Mouse (Mus musculus) gonadal fat pad, adult 2 months (tissue): ENCODE results near the gene Guca1b. TPM values are rescaled to one million over a fixed set of nuclear protein-coding genes. Genes with fewer than 3 reads are reported as not detected.
"Not testable (repeated sequence)": the region's sequence is repeated elsewhere in the genome, so short reads cannot be mapped to it uniquely, and the experiment has no call there.

Source experiments
- DNase-seq: peaks from one replicate; pipeline ENCODE4 v3.0.0-alpha.2; 2012; ENCODE audit warnings: low read depth
- polyA plus RNA-seq: library from polyadenylated mRNA; depleted of rRNA; stranded (reverse); fragments of >200 nt; gene quantifications from 2 replicates; pipeline ENCODE4 v1.2.3, GENCODE M21; 2012; rRNA removed

The Guca1b gene
- polyA plus RNA-seq, 1 experiment, result 0.65 TPM

DNA sequence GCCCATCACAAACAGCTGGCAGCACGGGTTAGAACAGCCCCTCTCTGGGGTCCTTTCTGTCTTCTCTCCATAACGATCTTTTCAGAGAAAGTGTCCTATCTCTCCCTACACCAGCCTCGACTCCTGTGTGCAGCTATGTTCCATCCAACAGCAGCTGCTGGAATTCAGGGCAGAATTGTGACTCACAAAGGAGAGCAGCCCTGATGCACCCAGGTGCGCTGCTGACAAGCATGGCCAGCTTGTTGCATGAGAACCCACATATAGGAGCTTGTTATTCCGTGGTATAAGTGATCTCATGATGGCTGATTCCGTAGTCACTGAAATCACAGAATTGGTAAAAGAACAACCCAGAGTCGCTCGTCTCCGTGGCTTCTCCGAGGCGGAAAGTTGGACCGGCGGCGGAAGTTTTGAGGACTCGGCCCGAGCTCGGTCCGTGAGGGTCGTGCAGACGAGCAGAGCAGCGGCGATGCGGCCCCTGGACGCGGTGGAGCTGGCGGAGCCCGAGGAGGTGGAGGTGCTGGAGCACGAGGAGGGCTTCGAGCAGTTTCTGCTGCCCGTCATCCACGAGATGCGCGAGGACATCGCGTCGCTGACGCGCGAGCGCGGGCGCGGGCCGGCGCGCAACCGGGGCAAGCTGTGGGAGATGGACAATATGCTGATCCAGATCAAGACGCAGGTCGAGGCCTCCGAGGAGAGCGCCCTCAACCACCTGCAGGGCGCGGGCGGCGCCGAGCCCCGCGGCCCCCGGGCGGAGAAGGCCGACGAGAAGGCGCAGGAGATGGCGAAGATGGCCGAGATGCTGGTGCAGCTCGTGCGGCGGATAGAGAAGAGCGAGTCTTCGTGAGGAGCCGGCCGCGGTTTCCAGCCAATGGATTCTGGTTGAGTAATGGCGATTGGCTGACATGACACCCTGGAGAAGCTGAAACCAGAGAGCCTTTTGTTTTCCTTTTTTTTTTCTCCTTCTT is 25.0 kb downstream of the Guca1b start:
- DNase-seq, result not testable (repeated sequence)

DNA sequence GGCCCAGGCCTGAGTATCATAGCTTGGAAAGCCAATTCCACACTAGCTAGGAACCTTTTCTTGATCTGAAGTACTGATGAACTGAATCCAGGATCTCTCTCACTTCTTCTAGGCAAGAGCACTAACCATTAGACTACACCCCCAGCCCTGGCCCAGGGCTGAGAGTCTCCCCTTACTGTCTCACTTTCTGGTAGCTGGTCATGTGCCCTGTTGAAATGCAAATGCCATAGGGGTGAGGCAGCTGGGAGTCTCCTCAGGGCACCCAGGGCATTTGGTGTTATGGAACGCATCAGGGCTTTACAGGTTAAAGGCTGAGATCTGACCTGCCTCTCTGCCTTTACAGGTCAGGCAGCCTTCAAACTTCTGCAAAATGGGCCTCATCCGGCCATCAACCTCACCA is 35.0 kb downstream of the Guca1b start:
- DNase-seq, result no peak

DNA sequence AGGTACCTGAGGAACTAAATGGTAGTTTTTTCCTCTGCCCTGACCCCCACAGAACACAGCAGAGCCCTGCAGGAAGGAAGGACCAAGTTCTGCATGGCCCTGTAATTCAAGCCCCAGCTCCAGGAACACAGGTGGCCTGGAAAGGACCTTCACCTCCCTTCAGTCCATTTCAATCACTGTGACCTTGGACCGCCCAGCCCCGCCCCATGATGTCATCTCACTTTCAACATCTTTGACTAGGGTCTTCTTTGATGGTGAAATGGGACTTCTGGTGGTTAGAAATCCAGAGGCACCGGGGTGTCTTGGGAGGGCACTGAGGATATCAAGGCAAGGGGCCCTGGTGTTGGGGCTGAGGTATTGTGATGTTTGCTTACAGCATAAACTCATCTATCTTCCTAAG is 36.4 kb downstream of the Guca1b start:
- no peak for DNase-seq

DNA sequence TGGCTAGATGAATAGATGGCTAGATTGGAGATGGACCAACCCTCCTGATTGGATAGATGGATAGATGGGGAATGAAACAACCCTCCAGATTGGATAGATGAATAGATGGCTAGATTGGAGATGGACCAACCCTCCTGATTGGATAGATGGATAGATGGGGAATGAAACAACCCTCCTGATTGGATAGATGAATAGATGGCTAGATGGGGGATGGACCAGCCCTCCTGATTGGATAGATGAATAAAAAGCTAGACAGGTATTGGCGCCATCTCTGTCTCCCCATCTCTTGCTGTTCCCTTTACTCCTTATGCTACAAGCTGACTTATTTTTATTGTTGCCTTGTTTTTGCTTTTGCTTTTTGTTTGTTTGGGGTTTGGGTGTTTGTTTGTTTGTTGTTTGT is 37.4 kb downstream of the Guca1b start:
- DNase-seq, result not testable (repeated sequence)

DNA sequence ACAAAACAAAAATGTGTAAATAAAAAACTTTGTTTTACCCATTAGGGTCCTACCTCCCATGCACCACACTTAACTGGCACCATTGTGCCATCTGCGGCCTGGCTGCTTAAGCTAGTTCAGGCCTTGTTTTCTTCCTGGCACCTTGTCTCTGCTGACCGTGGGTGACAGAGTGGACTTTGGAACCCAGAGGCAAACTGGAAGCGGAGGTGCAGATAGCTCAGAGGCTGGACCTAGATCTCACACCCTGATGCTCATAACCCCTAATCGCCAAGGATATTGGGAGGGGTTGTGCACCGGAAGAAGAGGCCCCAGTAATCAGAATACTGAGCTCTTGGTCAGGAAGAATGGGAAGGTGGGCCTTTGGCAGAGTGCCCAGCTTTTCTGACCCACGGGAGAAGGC is 39.0 kb downstream of the Guca1b start:
- DNase-seq, result no peak

DNA sequence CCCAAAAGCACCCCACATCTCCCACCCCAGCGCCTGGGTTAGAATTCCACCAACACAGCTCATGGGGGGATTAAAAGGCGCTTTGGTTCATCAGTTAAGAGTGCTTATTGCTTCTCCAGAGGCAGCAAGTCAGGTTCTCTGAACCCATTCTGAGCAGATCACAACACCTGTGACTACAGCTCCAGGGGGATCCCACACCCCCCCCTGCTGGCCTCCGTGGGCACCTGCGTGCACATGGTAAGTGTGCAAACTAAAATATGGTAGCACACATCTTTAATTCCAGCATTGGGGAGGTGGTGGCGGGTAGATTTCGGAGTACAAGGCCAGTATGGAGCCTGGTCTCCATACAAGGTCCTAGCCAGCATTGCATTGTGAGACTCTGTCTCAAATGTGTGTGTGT is 42.1 kb downstream of the Guca1b start:
- DNase-seq, result no peak

DNA sequence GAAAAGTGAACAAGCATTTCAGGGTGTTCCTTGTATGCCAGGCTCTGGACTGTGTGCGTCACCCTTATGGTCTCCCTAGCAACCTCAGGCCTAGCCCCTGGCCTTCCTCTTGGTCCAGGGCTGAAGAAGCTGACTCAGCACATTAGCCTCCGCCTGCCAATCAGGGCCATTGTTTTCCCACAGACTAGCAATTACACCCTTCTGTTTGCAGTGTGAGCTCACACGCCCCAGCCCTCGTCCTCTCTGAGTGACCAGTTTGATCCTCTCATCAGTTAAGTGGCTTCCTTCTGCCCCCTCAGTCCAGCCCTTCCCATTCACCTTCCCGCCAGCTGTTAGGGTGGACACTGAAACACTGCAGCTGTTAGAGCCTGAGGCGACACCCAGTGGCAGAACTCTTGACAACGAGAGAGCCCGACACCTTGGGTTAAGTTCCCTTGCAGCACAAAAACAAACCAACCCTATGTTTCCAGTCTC is 43.7 kb downstream of the Guca1b start:
- no peak for DNase-seq

DNA sequence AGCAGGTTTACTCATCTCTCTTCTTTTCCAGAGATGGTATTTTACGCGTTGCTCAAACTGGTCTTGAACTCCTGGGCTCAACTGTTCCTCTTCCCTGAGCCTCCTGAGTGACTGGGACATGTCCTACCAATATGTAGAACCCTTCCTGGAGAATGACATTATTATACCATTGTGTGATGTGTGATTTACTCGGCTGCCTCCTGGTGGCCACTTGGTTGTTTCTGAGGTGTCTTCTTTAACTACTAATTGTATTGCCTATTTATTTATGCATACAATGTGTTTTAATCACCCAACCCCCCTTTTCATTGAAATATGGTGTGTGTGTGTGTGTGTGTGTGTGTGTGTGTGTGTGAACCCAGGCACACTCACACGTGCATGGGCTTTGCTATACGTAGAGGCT is 45.6 kb downstream of the Guca1b start:
- no peak for DNase-seq

DNA sequence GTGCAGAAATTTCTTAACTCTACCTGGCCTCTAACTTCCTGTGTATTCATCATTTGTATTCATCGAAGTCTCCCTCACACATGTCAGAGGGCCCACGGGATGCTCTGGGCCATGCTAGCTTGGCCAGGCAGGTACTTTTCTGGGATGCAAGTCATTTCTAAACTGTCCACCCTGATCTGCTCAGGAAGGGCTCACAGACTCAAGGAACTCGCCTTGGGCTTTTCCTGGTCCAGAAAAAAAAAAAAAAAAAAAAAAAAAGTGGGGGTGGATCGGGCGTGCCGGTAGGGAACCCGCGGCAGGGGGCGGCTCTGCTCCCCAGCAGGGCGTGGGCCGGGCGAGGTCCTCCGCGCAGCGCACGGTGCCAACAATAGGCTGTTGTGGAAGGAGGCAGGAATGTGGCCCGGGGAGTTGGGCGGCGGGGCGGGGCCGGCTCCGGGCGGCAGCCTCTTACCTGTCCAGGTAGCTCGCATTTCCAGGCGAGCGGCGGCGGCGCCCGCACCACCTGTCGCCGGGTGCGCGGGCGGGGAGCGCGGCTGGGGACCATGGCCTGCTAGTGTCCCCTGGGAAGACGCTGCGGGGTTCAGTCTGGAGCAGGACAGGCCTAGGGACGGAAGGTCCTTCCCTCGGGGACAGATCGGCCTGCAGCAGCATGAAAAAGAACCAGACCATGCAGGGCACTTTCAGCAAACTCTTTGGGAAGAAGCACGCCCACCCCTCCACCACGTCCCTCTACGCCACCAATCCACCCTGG is 51.1 kb downstream of the Guca1b start, which contains the start of gene AI661453:
Gene AI661453, plus strand, starts transcription at position 460 of the 751 bp plus-strand sequence.
- no peak for DNase-seq

DNA sequence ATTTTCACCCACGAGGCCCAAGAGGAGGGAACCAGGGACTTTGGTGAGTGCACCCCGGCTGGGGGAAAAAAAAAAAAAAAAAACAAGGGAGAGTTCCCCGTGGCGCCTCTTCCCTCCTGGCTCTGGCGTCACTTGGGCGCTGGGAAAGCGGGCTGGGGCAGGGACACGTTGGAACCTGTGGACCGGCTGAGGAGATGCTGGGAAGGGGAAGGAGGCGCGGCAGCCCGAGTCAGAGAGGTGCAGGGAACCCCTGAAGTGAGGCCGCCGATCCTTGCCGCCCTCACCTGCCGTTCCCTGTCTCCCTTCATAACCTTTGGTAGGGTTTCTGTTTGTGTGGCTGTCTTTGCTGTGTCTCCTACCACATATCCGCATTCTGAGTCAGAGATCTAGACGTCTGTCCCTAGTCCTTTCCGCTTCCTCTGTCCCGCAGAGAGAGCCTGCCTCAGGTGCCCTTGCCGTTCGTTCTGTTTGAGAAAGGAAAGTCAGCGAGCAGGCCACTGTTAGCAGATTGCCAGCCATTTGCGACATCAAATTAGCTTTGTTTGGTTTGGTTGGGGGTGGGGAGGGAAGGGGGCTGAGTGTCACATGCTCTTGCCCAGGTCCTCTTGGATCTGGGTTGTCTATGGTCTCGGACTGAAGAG is 51.8 kb downstream of the Guca1b start, which contains the start of gene 1700001C19Rik:
Gene 1700001C19Rik, minus strand, starts transcription at position 470 of the 641 bp plus-strand sequence.
- DNase-seq, result no peak

DNA sequence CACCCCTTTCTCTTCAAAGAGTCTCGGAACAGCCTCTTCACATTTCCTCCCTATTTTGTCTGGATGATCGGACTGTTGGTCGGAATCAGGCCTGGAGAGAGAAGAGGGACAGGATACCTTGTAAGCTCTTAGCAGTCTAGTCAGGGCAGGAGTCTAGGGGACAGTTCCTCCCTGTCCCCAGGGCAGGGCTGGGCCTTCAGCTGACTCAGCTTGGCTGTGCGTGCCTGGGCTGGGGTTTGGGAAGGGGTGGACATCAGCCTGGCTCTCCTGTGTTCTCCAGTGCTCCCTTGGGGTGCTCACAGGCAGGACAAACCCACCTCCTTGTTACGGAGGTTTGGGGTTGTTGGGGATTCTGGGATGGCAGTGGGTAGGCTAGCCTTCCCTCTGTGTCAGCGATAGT is 53.4 kb downstream of the Guca1b start:
- DNase-seq, result no peak

DNA sequence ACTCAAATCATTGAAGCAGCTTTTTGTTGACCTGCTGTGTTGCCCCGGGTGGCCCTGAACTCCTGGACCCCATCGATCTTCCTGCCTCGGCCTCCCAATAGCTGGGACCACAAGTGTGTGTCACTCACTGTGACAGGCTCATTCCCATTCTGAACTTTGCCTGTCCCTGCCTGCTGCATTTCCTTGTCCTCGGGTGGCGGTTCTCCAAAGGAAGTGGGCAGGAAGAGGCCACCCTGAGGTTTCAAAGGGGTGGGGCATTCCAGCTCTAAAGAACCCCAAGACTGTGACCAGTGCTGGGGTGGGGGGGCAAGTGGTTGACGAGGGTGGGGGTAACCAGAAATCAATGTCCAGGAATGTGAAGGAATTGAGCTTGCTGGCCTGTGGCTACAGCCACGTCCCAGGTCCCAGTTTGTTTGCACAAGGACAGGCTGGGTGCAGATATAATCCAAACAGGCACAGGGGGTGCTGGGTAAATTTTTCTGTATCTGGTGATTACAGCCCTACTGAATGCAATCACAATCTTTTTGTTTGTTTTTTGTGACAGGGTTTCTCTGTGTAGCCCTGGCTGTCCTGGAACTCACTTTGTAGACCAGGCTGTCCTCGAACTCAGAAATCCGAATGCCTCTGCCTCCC is 54.3 kb downstream of the Guca1b start:
- DNase-seq, result no peak

DNA sequence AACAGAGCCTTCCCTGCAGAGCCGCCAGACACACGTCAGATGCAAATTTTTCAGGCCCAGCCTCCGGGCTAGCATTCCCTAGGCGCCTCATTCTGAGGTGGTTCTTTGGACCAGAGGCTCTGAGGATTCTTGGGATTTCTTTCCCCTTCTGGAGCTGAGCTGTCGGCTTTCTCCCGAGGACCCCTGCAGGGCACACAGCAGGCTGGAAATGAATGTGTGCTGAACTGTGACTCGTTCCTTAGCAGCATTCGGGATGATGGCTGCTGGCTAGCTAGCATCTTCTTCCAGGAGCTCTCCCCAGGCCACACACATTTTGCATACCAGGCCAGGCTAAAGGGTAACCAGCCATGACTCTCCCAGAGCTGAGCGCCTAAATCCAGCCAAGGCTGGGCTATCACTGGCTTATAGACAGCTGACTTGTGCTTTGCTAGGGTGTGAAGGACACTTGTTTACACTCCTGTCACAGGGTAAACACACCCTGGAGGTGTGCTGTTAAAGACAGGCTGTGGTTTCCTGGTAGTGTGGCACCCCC is 55.2 kb downstream of the Guca1b start:
- DNase-seq, result no peak

DNA sequence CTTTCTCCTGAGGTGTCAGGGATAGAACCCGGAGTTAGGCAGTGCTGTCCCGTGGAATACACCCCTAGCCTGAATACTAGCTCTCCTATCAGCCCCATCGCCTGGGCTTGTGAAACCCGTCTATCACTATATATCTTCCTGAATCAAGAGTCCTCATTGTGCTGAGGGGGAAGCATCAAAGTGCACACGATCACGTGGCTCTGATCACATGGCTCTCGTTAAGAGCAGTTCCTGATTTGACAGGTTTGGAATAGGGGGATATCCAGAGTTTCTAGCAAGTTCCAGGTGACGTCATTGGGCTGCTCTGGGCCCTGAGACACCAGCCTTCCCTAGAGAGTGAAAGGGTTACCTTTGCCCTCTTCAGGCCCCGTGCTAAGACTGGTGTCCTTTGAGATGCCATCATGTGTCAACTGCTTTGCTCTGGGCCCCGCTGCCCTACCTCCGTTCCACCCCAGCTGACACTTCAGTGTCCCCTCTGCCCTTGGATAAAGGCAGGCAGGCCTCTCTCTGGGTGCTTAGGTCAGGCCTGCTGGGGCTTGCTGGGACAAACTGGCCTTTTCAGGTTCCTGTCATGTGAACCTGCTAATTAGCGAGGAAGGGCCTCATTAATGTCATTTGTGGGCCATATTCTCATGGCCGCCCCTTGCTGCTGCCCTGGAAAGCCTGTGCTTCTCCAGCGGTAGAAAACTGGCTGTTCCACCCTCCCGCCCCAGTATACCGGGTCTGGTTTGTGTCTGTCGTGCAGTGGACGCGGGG is 56.3 kb downstream of the Guca1b start:
- DNase-seq, result no peak

DNA sequence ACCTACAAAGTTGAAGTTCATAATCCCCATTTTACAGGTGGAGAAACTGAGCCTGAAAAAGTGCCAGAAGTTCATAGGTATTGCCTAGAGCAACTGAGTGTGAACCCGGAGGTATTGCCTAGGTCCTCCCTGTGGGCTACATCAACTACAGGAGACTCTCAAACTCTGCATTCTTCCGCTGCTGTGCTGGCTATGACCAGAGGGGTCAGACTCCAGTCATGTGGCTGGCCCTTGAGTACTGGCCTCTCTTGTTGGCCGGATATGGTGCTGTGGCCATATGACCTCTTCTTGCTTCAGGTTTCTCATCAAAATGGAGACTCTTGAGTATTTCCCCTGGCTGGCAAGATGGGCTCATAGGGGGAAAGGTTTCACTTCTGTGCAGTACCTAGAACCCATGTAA is 57.1 kb downstream of the Guca1b start:
- DNase-seq, result no peak

Other genes with a start within 250 kb of the Guca1b start
- gene Mrps10, start 16.5 kb upstream of the Guca1b start, polyA plus RNA-seq, result 28.8 and 28.9 TPM in 2 replicates
- 1.4 and 1.6 TPM in 2 replicates for gene Guca1a, start 15.2 kb downstream of the Guca1b start, polyA plus RNA-seq
- gene AI661453, start 51.2 kb downstream of the Guca1b start, polyA plus RNA-seq, result 1.6 and 1.8 TPM in 2 replicates
- gene 1700001C19Rik, start 52.0 kb downstream of the Guca1b start, polyA plus RNA-seq, result 3.9 and 4.3 TPM in 2 replicates
- 22.7 and 23.1 TPM in 2 replicates for gene Taf8, start 116.9 kb downstream of the Guca1b start, polyA plus RNA-seq
- gene Ccnd3, start 119.7 kb downstream of the Guca1b start, polyA plus RNA-seq, result 164 and 194 TPM in 2 replicates
- gene Bysl, start 226.1 kb downstream of the Guca1b start, polyA plus RNA-seq, result 9.5 and 9.8 TPM in 2 replicates
- gene Med20, start 226.2 kb downstream of the Guca1b start, polyA plus RNA-seq, result 28.7 and 35.4 TPM in 2 replicates
- gene Gm20517, start 226.2 kb downstream of the Guca1b start, polyA plus RNA-seq, result 0.81 and 1.2 TPM in 2 replicates
- 8.3 and 8.4 TPM in 2 replicates for gene Usp49, start 245.3 kb downstream of the Guca1b start, polyA plus RNA-seq